Mouse (Mus musculus) heart, embryonic 13.5 days (tissue): ENCODE data around the gene Nav3. TPM values are rescaled to one million over a fixed set of nuclear protein-coding genes. Genes with fewer than 3 reads are reported as not detected.

Source experiments
- ATAC-seq: fragments of 200-750 bp; cut with Nextera tagmentation; 2 replicates; pipeline ENCODE4 v1.8.0; 2017; ENCODE audit warnings: moderate TSS enrichment; ENCODE audit not compliant: insufficient number of reproducible peaks, low FRiP score, low TSS enrichment; ENCODE audit errors: extremely low read depth
- H3K27ac ChIP-seq: fragments of 300-500 bp; sonication (generic); replicated peaks from 2 replicates; pipeline ENCODE4 v1.5.1; 2015; ENCODE audit warnings: moderate library complexity, mild to moderate bottlenecking, inconsistent platforms
- H3K27me3 ChIP-seq: fragments of 300-500 bp; sonication (generic); replicated peaks from 2 replicates; pipeline ENCODE4 v1.6.1; 2015; ENCODE audit warnings: mild to moderate bottlenecking, inconsistent platforms
- H3K36me3 ChIP-seq: fragments of 300-500 bp; sonication (generic); 2 replicates; pipeline ENCODE4 v1.6.1; 2015; ENCODE audit warnings: mild to moderate bottlenecking, inconsistent platforms
- H3K4me1 ChIP-seq: fragments of 300-500 bp; sonication (generic); 2 replicates; pipeline ENCODE4 v1.6.1; 2015; ENCODE audit warnings: inconsistent platforms
- H3K4me2 ChIP-seq: fragments of 300-500 bp; sonication (generic); 2 replicates; pipeline ENCODE4 v1.6.1; 2015; ENCODE audit warnings: inconsistent platforms, mild to moderate bottlenecking, moderate library complexity
- H3K4me3 ChIP-seq: fragments of 300-500 bp; sonication (generic); 2 replicates; pipeline ENCODE4 v1.5.1; 2015; ENCODE audit warnings: moderate library complexity, mild to moderate bottlenecking, inconsistent platforms
- H3K9ac ChIP-seq: fragments of 300-500 bp; sonication (generic); 2 replicates; pipeline ENCODE4 v1.6.1; 2015; ENCODE audit warnings: inconsistent platforms, mild to moderate bottlenecking, moderate library complexity
- H3K9me3 ChIP-seq: fragments of 300-500 bp; sonication (generic); 2 replicates; pipeline ENCODE4 v1.6.1; 2016; ENCODE audit warnings: inconsistent platforms
- WGBS: fragments of 180-500 bp; shearing (Covaris S2); methylation state at CpG from one replicate; pipeline ENCODE4 v1.1.7; 2015; ENCODE audit warnings: mixed read lengths; 5-methylcytosine and 5-hydroxymethylcytosine counted together
- polyA plus RNA-seq: library from polyadenylated mRNA; unstranded; fragments of >200 nt; fragmentation: Nextera tagmentation; extraction: Ambion mirVana; gene quantifications from 2 replicates; pipeline ENCODE4 v1.2.1, GENCODE M21; 2015

The Nav3 gene
- polyA plus RNA-seq, 1 experiment from 2014 or later = 1.8 TPM

DNA sequence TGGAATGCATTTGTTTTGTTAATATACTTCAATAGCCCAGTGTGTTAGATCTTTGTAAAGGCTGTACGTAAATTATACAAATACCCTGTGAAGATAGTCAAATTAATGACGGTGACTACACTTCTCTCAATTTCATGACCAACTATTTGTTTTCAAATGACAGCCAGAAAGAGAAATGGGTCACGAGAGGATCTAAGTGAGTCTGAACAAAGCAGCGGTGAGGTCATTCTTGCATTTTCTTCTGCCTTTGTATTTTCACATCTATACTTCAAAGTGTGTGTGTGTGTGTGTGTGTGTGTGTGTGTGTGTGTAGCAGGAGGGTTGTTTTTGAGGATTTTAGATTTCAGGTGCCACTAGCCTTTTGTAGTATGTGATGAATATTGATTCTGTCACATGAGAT, 662.5 kb downstream of the Nav3 start:
- Histone ChIP-seq H3K9ac (no peak overlapping the region), H3K4me3 (no peak overlapping the region), H3K27me3 (no peaks in the 10 kb centered on the region), H3K4me1 (no peaks in the 10 kb centered on the region), H3K4me2 (no peak overlapping the region), H3K27ac (no peak overlapping the region), H3K36me3 (no peaks in the 10 kb centered on the region), H3K9me3 (no peaks in the 10 kb centered on the region)
- no peak for ATAC-seq
- 70% methylated on average over 4 of the region's 4 CpGs for WGBS

GRCm38 (mm10) chr10:109788728-109789127, 667.3 kb downstream of the Nav3 start:
- no peaks in the 10 kb centered on the region for H3K4me1 ChIP-seq
- no peaks in the 10 kb centered on the region for H3K27me3 ChIP-seq
- WGBS = 83% methylated on average over 2 of the region's 2 CpGs
- no peak overlapping the region for H3K9ac ChIP-seq
- H3K36me3 ChIP-seq = no peaks in the 10 kb centered on the region
- no peaks in the 10 kb centered on the region for H3K9me3 ChIP-seq
- H3K4me3 ChIP-seq = no peak overlapping the region
- no peak for ATAC-seq
- H3K4me2 ChIP-seq = no peak overlapping the region
- no peak overlapping the region for H3K27ac ChIP-seq

DNA sequence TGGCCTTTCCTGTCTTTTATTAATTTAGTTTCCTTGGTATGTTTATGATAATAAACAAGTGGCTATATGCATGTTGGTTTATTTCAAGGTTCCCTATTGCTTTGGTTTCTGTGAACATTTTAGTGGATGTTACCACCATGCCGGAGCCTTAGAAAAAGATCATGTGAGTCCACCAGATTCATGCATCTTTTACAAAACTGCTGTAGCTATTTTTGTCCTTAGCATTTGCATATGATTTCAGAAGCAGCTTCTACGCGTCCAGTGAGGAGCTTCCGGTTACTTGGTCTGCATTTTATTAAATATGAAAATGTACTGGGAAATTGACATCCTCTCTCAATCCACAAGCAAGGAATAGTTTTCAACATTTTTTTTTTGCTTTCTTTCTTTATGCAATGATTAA, 676.9 kb downstream of the Nav3 start:
- Histone ChIP-seq H3K27ac (no peak overlapping the region), H3K9ac (no peak overlapping the region), H3K4me3 (no peak overlapping the region), H3K9me3 (no peaks in the 10 kb centered on the region), H3K27me3 (no peaks in the 10 kb centered on the region), H3K4me2 (no peak overlapping the region), H3K36me3 (no peaks in the 10 kb centered on the region), H3K4me1 (no peaks in the 10 kb centered on the region)
- 84% methylated on average over 4 of the region's 4 CpGs for WGBS
- ATAC-seq = no peak

GRCm38 (mm10) chr10:109769092-109769491, 686.9 kb downstream of the Nav3 start:
- ATAC-seq = no peak
- 72% methylated on average over 8 of the region's 8 CpGs for WGBS
- Histone ChIP-seq H3K4me3 (no peak overlapping the region), H3K27me3 (no peaks in the 10 kb centered on the region), H3K4me1 (no peaks in the 10 kb centered on the region), H3K9ac (no peak overlapping the region), H3K4me2 (no peak overlapping the region), H3K36me3 (no peaks in the 10 kb centered on the region), H3K27ac (no peak overlapping the region), H3K9me3 (no peaks in the 10 kb centered on the region)

- no peaks in the 10 kb centered on the region for H3K27me3 ChIP-seq
- H3K36me3 ChIP-seq = no peaks in the 10 kb centered on the region
- no peak overlapping the region for H3K27ac ChIP-seq
- H3K4me3 ChIP-seq = no peak overlapping the region
- ATAC-seq = no peak
- WGBS = 6% methylated on average over 2 of the region's 2 CpGs
- no peak overlapping the region for H3K4me2 ChIP-seq
- no peak overlapping the region for H3K9ac ChIP-seq
- H3K4me1 ChIP-seq = no peaks in the 10 kb centered on the region
- H3K9me3 ChIP-seq = no peaks in the 10 kb centered on the region
Measured at GRCm38 (mm10) chr10:109765650-109766049, 690.4 kb downstream of the Nav3 start.

DNA sequence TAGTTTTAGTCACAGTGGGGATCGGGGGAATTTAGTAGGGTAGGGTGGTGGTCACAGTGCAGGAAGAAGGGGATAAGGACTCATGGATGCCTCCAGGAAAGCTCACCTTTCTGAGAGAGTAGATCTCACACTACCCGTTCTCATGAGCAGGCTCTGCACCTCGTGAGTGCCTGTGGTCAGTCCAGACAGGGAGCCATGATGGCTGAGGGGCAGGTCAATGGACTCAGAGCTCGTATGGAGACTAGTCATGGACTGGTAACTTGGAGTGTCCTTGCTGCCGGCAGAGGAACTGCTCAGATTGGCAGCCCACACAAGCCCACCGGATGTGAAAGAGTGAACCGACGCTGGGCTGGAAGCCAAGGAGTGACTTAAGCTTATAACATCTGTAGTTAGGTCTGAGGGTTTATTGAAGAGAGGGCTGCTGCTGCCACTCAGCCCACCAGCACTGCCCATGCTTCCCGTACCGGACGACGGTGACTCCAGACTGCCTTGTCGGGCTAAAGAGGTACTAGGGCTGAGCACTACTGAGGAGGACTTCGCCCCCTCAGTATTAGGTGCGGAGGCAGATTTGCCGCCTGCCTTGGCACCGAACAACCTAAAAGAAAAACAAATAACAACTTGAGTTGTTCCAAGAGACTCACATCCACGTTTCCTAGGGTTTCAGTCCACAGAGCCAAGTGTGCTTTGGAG, 691.4 kb downstream of the Nav3 start:
- Histone ChIP-seq H3K4me2 (no peak overlapping the region), H3K36me3 (no peaks in the 10 kb centered on the region), H3K9me3 (no peaks in the 10 kb centered on the region), H3K4me1 (no peaks in the 10 kb centered on the region), H3K4me3 (no peak overlapping the region), H3K9ac (no peak overlapping the region), H3K27me3 (no peaks in the 10 kb centered on the region), H3K27ac (no peak overlapping the region)
- ATAC-seq = no peak
- 70% methylated on average over 18 of the region's 18 CpGs for WGBS

DNA sequence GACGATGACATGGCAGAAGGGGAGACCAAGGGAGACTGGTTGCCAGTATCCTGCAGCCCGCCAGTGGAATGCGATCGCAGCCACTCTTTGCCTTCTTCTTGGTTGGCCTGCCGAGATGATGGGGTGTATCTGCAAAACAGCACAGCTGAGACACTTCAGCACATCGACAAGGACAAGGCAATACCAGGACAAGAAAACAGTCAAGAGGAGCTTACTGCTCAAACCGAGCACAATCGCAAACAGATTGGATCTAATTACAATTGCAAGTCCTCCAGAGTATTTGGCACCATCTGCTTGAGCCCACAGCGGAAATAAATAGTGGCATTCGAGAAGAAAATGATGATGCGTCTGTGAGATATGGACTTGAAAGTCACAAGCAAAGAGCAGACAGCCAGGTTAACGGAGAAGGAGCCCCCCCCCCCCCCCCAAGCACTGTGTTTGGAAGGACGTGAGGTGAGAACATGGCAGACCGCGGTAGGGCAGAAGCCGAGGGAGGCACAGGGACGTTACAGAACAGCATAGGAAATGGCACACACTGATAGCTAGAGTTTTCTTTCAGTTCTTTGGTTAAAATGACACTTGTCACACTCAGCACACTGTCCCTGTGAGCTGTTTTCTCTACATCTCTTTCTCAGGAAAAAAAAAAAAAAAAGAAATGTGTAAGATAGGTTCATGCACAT, 696.9 kb downstream of the Nav3 start:
- Histone ChIP-seq H3K9ac (no peak overlapping the region), H3K4me3 (no peak overlapping the region), H3K27ac (no peak overlapping the region), H3K4me1 (no peaks in the 10 kb centered on the region), H3K36me3 (no peaks in the 10 kb centered on the region), H3K27me3 (no peaks in the 10 kb centered on the region), H3K4me2 (no peak overlapping the region), H3K9me3 (no peaks in the 10 kb centered on the region)
- no peak for ATAC-seq
- 67% methylated on average over 17 of the region's 17 CpGs for WGBS

- Histone ChIP-seq H3K36me3 (no peaks in the 10 kb centered on the region), H3K27ac (no peak overlapping the region), H3K9me3 (no peaks in the 10 kb centered on the region), H3K4me1 (no peaks in the 10 kb centered on the region), H3K4me3 (no peak overlapping the region), H3K4me2 (no peak overlapping the region), H3K27me3 (no peaks in the 10 kb centered on the region), H3K9ac (no peak overlapping the region)
- WGBS = 33% methylated on average over 3 of the region's 3 CpGs
- no peak for ATAC-seq
Measured at GRCm38 (mm10) chr10:109746901-109747300, 709.1 kb downstream of the Nav3 start.

GRCm38 (mm10) chr10:109741664-109742063, 714.3 kb downstream of the Nav3 start:
- Histone ChIP-seq H3K4me3 (no peak overlapping the region), H3K36me3 (no peaks in the 10 kb centered on the region), H3K27ac (no peak overlapping the region), H3K4me2 (no peak overlapping the region), H3K9me3 (no peaks in the 10 kb centered on the region), H3K9ac (no peak overlapping the region), H3K4me1 (no peaks in the 10 kb centered on the region), H3K27me3 (no peaks in the 10 kb centered on the region)
- 68% methylated on average over 2 of the region's 2 CpGs for WGBS
- no peak for ATAC-seq

DNA sequence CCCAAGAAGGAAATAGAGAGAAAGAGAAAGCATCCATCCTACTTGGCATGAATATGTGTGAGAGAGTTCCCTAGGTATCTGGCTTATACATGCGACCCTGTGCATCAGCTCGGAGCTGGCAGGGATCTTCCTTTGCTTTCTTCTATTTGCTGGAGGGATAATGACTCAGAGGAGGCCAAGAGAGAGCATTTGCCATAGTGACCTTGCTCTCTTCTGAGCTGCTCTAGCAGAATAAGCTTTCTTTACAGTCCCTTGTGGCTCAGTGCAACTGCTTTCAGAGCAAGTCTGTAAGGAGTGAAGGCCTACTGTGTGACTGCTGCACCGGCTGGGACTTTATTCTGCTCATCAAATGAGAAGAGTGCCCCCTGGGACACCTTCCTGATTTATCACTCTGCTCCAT, 715.7 kb downstream of the Nav3 start:
- no peaks in the 10 kb centered on the region for H3K36me3 ChIP-seq
- no peaks in the 10 kb centered on the region for H3K27me3 ChIP-seq
- H3K27ac ChIP-seq = no peak overlapping the region
- H3K4me3 ChIP-seq = no peak overlapping the region
- H3K4me1 ChIP-seq = no peaks in the 10 kb centered on the region
- H3K9me3 ChIP-seq = no peaks in the 10 kb centered on the region
- H3K9ac ChIP-seq = no peak overlapping the region
- no peak overlapping the region for H3K4me2 ChIP-seq
- ATAC-seq = no peak
- WGBS = 58% methylated on average over 3 of the region's 3 CpGs

DNA sequence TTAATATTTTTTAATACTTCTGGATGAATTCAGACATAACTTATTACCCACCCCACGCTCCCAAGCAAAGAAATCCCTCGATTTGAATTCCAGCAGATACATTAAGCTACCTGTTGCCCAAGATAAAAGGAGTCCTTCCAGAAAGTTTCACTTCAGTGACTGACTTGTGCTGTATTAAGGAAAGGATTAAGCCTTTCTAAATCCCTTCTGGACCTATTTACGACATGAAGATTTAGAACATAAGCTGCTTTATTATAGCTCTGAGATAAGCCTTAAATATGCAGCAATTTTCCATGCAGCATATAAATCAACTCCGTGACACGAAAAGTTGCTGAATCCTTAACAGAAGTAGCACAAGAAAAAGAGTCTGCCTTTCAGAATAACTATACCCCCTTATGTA, 732.4 kb downstream of the Nav3 start:
- no peaks in the 10 kb centered on the region for H3K27me3 ChIP-seq
- no peak overlapping the region for H3K4me3 ChIP-seq
- no peak overlapping the region for H3K9ac ChIP-seq
- ATAC-seq = no peak
- H3K4me1 ChIP-seq = no peaks in the 10 kb centered on the region
- no peaks in the 10 kb centered on the region for H3K36me3 ChIP-seq
- H3K27ac ChIP-seq = no peak overlapping the region
- no peaks in the 10 kb centered on the region for H3K9me3 ChIP-seq
- no peak overlapping the region for H3K4me2 ChIP-seq
- WGBS = 81% methylated on average over 5 of the region's 5 CpGs

GRCm38 (mm10) chr10:109718808-109719207, 737.2 kb downstream of the Nav3 start:
- Histone ChIP-seq H3K27me3 (no peaks in the 10 kb centered on the region), H3K4me2 (no peak overlapping the region), H3K9ac (no peak overlapping the region), H3K4me1 (no peaks in the 10 kb centered on the region), H3K27ac (no peak overlapping the region), H3K36me3 (no peaks in the 10 kb centered on the region), H3K4me3 (no peak overlapping the region), H3K9me3 (no peaks in the 10 kb centered on the region)
- no peak for ATAC-seq
- WGBS = 92% methylated on average over 2 of the region's 2 CpGs
